Mouse (Mus musculus) megakaryocyte, embryonic 14.5 days (primary cell): ENCODE measurements at regions not wholly inside any gene's neighbourhood (a gene's known extent, or its start where the extent isn't known, plus 50 kb on each side); places are given as distances from the start of the nearest gene placed in this dataset.

Experiments
- H3K27me3 ChIP-seq: replicated peaks from 2 replicates; pipeline ENCODE3; 2012; ENCODE audit warnings: inconsistent platforms
- H3K36me3 ChIP-seq: replicated peaks from 2 replicates; pipeline ENCODE3; 2012; ENCODE audit warnings: low read length, inconsistent platforms, mixed read lengths
- H3K4me1 ChIP-seq: 2 replicates; pipeline ENCODE4 v1.6.1; 2012; ENCODE audit warnings: inconsistent platforms
- H3K4me3 ChIP-seq: replicated peaks from 2 replicates; pipeline ENCODE3; 2012; ENCODE audit warnings: moderate library complexity, mild to moderate bottlenecking, inconsistent platforms
- H3K9me3 ChIP-seq: 2 replicates; pipeline ENCODE4 v1.6.1; 2012; ENCODE audit warnings: inconsistent platforms
- FLI1 ChIP-seq: IDR thresholded peaks from 2 replicates; pipeline ENCODE4 v1.6.1; 2012; ENCODE audit warnings: low read length, inconsistent platforms, mixed read lengths
- GATA1 ChIP-seq: IDR thresholded peaks from 3 replicates; pipeline ENCODE4 v1.6.1; 2012; ENCODE audit warnings: mixed read lengths, low read length, inconsistent platforms, borderline replicate concordance

DNA sequence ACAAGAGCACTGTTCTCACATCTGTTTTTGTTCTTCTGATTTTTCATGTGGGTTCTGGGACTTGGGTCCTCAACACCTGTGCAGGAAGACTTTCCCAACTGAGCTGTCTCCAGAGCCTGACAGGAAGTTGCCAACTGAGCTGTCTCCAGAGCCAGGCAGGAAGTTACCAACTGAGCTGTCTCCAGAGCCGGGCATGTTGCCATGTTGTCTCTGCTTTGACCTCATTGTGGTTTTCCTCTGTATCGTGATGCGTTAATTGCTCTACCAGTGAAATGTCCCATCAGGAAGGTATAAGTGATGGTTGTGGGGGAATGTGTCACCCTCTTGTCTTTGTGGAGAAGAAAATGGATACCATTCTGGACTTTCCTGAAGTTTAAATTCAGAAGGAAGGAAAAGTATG lies 54.4 kb upstream of the Olfm4 start:
- Histone ChIP-seq H3K9me3 (0 out of 2 replicates have a peak, but pooled peaks cover 3% of the 10 kb centered on the region), H3K27me3 (no peaks in the 10 kb centered on the region), H3K4me3 (no peak overlapping the region), H3K4me1 (no peaks in the 10 kb centered on the region), H3K36me3 (no peaks in the 10 kb centered on the region)
- no peak for TF ChIP-seq GATA1
- no peak for TF ChIP-seq FLI1

DNA sequence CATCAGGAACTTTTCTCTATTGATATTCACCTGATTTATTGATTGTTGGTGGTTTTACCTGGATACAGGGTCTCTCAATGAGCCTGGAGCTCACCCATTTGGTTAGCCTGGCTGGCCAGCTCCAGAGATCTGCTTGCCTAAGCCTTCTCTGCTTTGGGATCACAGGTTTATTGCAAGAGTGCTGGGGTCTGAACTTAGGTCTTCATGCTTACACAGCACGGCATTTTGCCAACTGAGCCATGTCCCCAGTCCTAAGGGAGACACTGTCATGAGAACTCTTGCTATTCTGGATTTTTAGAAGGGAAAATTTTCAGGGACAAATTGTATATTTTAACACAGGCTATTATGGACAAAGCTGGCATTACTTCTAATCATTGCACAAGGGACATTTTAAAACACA lies 56.7 kb upstream of the Olfm4 start:
- no peak for TF ChIP-seq FLI1
- no peak for TF ChIP-seq GATA1
- no peaks in the 10 kb centered on the region for H3K27me3 ChIP-seq
- H3K4me3 ChIP-seq, result no peak overlapping the region
- no peaks in the 10 kb centered on the region for H3K36me3 ChIP-seq
- H3K9me3 ChIP-seq, result 0 out of 2 replicates have a peak, but pooled peaks cover 3% of the 10 kb centered on the region
- H3K4me1 ChIP-seq, result no peaks in the 10 kb centered on the region

DNA sequence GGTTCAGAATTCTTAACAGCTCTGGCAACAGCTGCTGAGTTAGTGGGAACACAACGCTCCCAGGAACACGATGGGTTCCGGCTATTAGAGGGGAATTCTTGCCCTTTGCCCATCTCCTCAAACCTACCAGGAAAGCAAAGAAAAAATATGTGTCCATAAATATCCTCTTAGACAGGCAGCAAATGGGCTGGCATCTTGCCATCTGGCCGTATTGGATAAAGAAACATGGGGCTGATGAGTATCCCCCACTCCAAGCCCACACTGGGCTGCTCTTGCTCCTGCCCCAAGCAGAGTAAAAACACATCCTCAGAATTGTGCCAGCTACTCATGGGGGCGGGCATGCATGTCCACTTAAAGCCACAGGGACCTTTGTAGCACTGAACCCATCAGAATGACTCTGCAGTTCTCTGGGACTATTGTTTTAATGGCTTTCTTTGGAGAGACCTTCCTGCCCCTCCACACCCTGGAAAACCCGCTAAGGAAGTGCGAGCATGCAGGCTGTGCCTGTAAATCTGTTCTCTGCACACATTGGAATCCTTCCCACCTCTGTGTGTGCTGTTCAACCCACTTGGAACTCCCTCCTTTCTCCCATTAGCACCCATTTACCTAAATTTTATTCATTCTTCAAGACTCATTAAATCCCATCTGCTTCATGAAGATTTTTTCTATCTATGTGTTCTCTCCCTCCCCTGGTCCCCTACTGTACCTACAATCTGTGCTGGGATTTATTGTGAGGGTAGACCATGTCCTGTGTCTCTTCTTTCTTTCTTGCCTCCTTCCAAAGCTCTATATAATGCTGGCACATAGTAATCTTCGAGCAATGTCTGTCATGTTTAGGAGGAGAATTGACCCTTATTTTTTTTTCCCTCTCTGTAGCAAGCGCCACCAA lies 66.7 kb upstream of the Olfm4 start:
- Histone ChIP-seq H3K4me1 (no peaks in the 10 kb centered on the region), H3K9me3 (peaks cover 8% of the 10 kb centered on the region; the same call in 1 of the 2 replicates), H3K36me3 (no peaks in the 10 kb centered on the region), H3K27me3 (no peaks in the 10 kb centered on the region), H3K4me3 (no peak overlapping the region)
- TF ChIP-seq GATA1 (no peak), FLI1 (no peak)

DNA sequence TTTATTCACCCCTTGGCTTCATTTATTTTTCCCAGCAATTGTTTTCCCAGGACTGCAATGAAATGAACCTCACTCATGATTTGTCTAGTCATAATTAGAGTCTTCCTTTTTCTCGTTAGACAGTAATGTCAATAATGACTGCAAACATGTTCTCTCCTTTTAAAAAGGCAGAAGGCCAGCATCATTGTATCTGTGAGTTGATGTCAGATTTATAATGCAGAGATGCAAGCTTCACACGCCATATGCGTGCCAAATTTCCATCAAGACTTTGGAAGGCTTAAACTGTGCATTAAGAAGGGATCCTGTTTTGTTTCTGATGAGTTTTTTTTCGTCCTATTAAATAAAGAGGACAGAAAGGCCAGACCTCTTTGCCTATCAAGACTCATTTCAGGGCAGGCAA lies 68.9 kb upstream of the Olfm4 start:
- Histone ChIP-seq H3K4me3 (no peak overlapping the region), H3K9me3 (peaks cover 8% of the 10 kb centered on the region; the same call in 1 of the 2 replicates), H3K27me3 (no peaks in the 10 kb centered on the region), H3K36me3 (no peaks in the 10 kb centered on the region), H3K4me1 (no peaks in the 10 kb centered on the region)
- no peak for TF ChIP-seq GATA1
- TF ChIP-seq FLI1, result no peak

DNA sequence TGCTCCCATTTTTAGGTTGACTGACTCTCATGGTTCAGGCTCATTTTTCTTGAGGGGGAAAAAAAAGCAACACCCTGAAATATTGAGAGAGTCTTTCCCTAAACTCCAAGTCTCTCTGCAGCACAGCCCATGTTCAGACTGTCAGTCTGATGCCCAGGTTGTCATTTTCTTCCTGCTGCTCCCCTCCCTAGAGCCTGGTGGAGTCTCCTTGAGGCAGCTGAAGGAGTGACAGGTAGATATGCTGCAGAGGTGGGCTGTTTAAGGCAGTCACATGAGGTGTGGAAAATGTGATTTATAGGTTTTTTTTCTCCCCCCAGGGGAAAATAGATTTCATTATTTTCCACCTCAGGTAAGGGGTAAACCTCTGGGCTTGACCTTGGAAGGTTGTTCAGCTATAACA lies 70.6 kb upstream of the Olfm4 start:
- no peaks in the 10 kb centered on the region for H3K36me3 ChIP-seq
- no peaks in the 10 kb centered on the region for H3K27me3 ChIP-seq
- H3K9me3 ChIP-seq, result 0 out of 2 replicates have a peak, but pooled peaks cover 4% of the 10 kb centered on the region
- TF ChIP-seq FLI1, result no peak
- no peak for TF ChIP-seq GATA1
- H3K4me3 ChIP-seq, result no peak overlapping the region
- no peaks in the 10 kb centered on the region for H3K4me1 ChIP-seq

DNA sequence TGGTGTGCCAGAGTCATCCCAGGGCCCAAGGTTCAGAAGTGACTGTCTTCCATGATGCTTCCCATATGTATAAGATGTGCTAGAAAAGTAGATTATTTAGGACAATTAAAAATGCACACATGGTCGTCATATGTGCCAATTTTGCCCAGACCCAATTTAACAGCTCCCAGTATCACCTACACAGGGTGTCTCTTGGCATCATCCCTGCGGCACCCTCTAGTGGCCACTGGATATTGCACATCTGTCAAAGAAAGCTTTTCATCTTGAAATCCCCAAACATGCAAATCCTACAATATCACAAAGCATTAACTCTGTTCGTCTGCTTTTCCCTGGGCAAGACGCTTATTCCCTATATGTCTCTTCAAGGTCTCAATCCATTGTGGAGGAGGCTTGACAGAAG lies 71.3 kb upstream of the Olfm4 start:
- Histone ChIP-seq H3K4me1 (no peaks in the 10 kb centered on the region), H3K4me3 (no peak overlapping the region), H3K9me3 (0 out of 2 replicates have a peak, but pooled peaks cover 4% of the 10 kb centered on the region), H3K36me3 (no peaks in the 10 kb centered on the region), H3K27me3 (no peaks in the 10 kb centered on the region)
- TF ChIP-seq FLI1, result no peak
- no peak for TF ChIP-seq GATA1

DNA sequence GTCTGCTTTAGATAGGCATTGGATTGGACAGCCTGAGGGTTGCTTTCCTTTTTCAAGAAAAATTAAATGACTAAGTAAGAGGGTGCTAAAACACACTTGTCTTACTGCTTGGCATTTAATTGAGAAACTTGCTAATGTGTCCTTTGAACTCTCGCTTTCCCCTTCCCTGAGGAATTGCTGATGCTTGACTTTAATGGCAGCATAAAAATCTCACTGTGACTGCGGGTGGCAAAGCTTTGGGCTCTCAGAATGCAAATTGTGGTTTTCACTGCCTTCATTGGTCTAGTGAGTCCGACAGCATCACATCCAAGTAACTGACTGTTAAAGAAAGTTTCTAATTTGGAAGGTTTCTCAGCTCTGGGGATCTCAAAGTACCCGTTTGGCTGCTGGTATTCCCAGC lies 76.1 kb upstream of the Olfm4 start:
- H3K9me3 ChIP-seq, result no peaks in the 10 kb centered on the region
- H3K4me3 ChIP-seq, result no peak overlapping the region
- no peaks in the 10 kb centered on the region for H3K27me3 ChIP-seq
- TF ChIP-seq FLI1, result no peak
- no peak for TF ChIP-seq GATA1
- H3K4me1 ChIP-seq, result no peaks in the 10 kb centered on the region
- no peaks in the 10 kb centered on the region for H3K36me3 ChIP-seq

DNA sequence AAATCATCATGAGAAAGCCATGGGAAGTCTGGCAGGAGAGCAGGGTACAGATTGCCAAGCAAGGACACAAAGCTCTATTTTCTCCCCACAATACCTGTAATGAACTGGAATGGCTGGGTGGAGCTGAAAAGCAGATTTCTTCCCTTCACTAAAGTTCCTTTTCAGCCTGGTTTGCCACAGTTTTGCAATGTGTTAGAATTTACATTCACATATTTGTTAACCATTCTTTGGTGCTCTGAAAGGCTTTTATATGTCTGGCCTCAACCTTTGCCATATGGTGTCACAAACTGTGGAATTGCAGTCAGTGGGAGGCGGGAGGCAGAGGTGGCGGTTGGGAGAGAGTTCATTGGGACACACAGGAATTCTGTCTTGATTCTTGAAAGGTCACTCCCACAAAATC lies 78.3 kb upstream of the Olfm4 start:
- no peaks in the 10 kb centered on the region for H3K36me3 ChIP-seq
- no peak overlapping the region for H3K4me3 ChIP-seq
- no peaks in the 10 kb centered on the region for H3K9me3 ChIP-seq
- no peaks in the 10 kb centered on the region for H3K4me1 ChIP-seq
- no peaks in the 10 kb centered on the region for H3K27me3 ChIP-seq
- TF ChIP-seq GATA1, result no peak
- no peak for TF ChIP-seq FLI1

DNA sequence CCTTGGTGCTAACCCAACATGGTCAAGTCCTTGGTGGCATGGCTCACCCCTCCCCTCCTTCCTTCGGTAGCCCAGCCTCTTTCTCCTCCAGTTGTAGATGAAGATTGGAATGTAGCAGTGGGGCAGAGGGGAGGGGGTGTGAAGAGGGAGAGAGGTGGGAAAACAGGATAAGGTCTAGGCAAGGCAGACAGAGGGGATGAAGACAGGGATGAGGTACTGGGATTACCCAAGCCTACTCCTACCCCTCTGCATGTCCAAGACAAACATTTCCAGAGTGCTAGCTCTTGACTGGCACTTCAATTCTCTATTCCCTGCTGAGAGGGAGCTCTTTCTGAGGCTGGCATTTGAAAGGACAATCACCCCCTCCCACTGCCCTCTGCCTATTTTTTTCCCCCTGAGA lies 81.5 kb upstream of the Olfm4 start:
- 0 out of 2 replicates have a peak, but pooled peaks cover under 1% of the 10 kb centered on the region for H3K9me3 ChIP-seq
- no peaks in the 10 kb centered on the region for H3K27me3 ChIP-seq
- TF ChIP-seq GATA1 (no peak), FLI1 (no peak)
- no peaks in the 10 kb centered on the region for H3K4me1 ChIP-seq
- no peak overlapping the region for H3K4me3 ChIP-seq
- no peaks in the 10 kb centered on the region for H3K36me3 ChIP-seq

DNA sequence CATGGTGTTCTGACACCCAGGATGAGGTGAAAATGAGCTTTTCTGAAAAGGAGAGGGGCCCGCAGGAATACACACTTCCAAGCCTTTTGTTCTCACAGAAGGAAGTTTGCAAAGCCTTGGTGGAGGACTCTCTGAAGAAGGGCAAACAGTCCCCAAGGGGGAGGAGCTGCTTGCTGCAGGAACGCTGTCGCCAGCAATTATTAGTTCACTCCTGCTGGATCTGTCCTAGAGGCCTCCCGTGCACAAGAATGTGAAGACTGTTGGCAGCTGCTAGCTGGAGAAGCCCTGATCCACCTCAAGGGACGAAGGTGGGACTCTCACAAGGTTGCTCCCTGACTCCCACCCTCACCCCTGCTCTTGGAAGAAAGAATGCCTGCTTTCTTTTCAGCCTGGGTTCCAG lies 85.6 kb upstream of the Olfm4 start:
- Histone ChIP-seq H3K27me3 (no peaks in the 10 kb centered on the region), H3K36me3 (no peaks in the 10 kb centered on the region), H3K4me3 (no peak overlapping the region), H3K9me3 (0 out of 2 replicates have a peak, but pooled peaks cover 10% of the 10 kb centered on the region), H3K4me1 (no peaks in the 10 kb centered on the region)
- TF ChIP-seq GATA1 (no peak), FLI1 (no peak)

DNA sequence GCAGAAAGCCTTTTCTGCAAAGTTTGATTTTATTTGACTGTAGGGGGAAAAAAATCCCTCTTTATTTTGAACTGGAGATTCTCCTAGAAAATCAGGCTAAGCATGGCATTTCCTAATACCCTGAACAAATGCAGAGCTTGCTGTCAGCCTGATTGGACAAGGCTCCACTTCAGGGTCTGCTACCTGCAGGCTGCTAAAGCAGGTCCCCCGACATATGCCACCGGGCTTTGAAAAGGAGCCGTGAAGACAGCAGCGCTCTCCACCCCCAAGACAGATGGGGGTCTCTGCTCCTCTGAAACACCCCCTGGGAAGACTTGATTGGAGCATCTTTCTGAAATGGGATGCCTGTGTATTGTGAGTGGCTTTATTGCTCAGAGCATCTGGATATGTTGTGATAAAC lies 90.6 kb upstream of the Olfm4 start:
- no peak overlapping the region for H3K4me3 ChIP-seq
- no peaks in the 10 kb centered on the region for H3K27me3 ChIP-seq
- no peaks in the 10 kb centered on the region for H3K36me3 ChIP-seq
- no peaks in the 10 kb centered on the region for H3K4me1 ChIP-seq
- H3K9me3 ChIP-seq, result 0 out of 2 replicates have a peak, but pooled peaks cover 10% of the 10 kb centered on the region
- TF ChIP-seq FLI1, result no peak
- no peak for TF ChIP-seq GATA1
